Mouse (Mus musculus): ENCODE data around the gene Oas1d.

DNA sequence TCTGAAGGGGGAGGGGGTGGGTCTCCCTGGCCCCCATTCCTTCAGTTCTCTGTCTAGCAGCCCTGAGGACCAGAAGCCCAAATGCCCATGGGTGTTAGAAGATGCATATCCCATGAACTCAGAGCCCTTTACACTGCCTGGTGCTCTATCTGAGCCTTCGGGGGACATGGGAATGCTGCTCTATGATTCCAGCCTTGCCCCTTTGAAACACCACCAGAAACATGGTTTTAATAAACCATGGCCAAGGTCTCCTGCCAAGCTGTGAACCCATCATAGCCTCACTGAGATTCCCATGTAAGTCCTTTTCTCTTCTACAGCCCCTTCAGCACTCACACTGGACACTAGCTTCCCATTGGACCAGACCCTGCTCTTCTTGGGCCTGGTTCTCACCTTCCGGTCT, 24.3 kb upstream of the Oas1d start:
- no peak for TF ChIP-seq CTCF (IDR thresholded peaks at IDR 0.05; ENCODE audit: low read depth, low read length)
- no peak for TF ChIP-seq POLR2A (IDR thresholded peaks at IDR 0.05; ENCODE audit: extremely low read depth, insufficient read depth, low read length)
